Mouse (Mus musculus) right cerebral cortex, postnatal 4 days (tissue): ENCODE measurements around the gene Vmn1r52.
"Not testable (repeated sequence)": the region's sequence is repeated elsewhere in the genome, so short reads cannot be mapped to it uniquely, and the experiment has no call there.

Source experiments
- DNase-seq: peaks from one replicate; pipeline ENCODE4 v3.0.0-alpha.2; 2022

Gene Vmn1r52

DNA sequence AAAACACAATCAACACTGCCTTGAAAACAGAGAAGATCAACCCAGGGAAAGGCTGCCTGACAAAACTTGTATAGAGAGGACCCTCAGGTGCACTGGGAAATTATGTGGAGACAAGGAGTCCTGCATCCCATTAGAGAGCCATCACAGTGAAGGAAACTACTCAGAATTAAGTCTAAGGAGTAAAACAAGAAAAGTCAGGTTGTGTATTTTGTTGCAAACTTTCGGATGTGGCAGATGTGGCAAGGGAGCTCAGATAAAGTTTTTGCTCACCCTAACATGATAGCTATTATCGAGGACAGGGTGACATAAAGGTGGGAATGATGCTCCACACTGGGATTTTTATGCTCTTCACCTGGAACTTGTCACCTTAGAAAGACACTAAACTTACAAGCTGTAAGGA, at the start of gene Vmn1r52:
TSS of gene Vmn1r52 (plus strand) at position 301 of the 400 bp plus-strand sequence.
- DNase-seq = no peak

- DNase-seq = no peak
Observed at GRCm38 (mm10) chr6:90160139-90160538, 14.5 kb upstream of the Vmn1r52 start.

DNA sequence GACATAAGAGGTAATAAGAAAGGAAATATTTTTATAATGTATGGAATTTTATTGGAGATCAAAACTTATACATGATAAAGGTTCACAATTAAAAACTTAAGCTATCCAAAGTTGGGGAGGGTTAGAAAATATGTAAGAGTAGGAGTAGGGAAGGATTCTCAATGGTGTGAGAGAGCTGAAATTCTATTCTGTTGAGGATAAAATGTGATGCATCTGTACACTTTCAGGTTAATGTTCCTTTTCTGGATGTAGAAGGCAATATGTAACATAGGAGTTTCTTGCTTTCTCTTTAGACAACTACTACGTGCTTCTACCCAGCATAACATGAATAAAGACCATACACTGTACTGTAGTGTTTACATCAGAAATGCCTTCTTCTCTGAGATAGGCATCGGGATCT, 27.9 kb downstream of the Vmn1r52 start, which contains the start of gene V1ra8:
TSS of gene V1ra8 (plus strand) at position 301 of the 400 bp plus-strand sequence.
- DNase-seq = not testable (repeated sequence)

- DNase-seq = no peak
Observed at GRCm38 (mm10) chr6:90224338-90224737, 49.7 kb downstream of the Vmn1r52 start, which contains the start of gene Vmn1r53. TSS of gene Vmn1r53 (minus strand) at chr6:90224438.
